Mouse (Mus musculus) liver, embryonic 15.5 days (tissue): ENCODE results near the gene Prkab1. TPM values are rescaled to one million over a fixed set of nuclear protein-coding genes. Genes with fewer than 3 reads are reported as not detected.

Source experiments
- ATAC-seq: fragments of 200-750 bp; cut with Nextera tagmentation; 2 replicates; pipeline ENCODE4 v1.8.0; 2017; ENCODE audit warnings: moderate number of reproducible peaks, mild to moderate bottlenecking, moderate library complexity; ENCODE audit not compliant: insufficient read depth
- H3K27ac ChIP-seq: fragments of 300-500 bp; sonication (generic); replicated peaks from 2 replicates; pipeline ENCODE4 v1.5.1; 2015; ENCODE audit warnings: mild to moderate bottlenecking, inconsistent platforms
- H3K27me3 ChIP-seq: fragments of 300-500 bp; sonication (generic); 2 replicates; pipeline ENCODE4 v1.6.1; 2015; ENCODE audit warnings: mild to moderate bottlenecking, inconsistent platforms
- H3K36me3 ChIP-seq: fragments of 300-500 bp; sonication (generic); replicated peaks from 2 replicates; pipeline ENCODE4 v1.6.1; 2015; ENCODE audit warnings: moderate library complexity, mild to moderate bottlenecking, inconsistent platforms
- H3K4me1 ChIP-seq: fragments of 300-500 bp; sonication (generic); replicated peaks from 2 replicates; pipeline ENCODE4 v1.6.1; 2015; ENCODE audit warnings: inconsistent platforms
- H3K4me2 ChIP-seq: fragments of 300-500 bp; sonication (generic); 2 replicates; pipeline ENCODE4 v1.6.1; 2015; ENCODE audit warnings: moderate library complexity, mild to moderate bottlenecking, inconsistent platforms
- H3K4me3 ChIP-seq: fragments of 300-500 bp; sonication (generic); replicated peaks from 2 replicates; pipeline ENCODE4 v1.5.1; 2015; ENCODE audit warnings: mild to moderate bottlenecking, inconsistent platforms
- H3K9ac ChIP-seq: fragments of 300-500 bp; sonication (generic); 2 replicates; pipeline ENCODE4 v1.6.1; 2015; ENCODE audit warnings: moderate library complexity, mild to moderate bottlenecking, inconsistent platforms
- H3K9me3 ChIP-seq: fragments of 300-500 bp; sonication (generic); replicated peaks from 2 replicates; pipeline ENCODE4 v1.6.1; 2016; ENCODE audit warnings: inconsistent platforms
- WGBS: fragments of 180-500 bp; shearing (Covaris S2); methylation state at CpG from one replicate; pipeline ENCODE4 v1.1.7; 2015; ENCODE audit warnings: mixed read lengths; ENCODE audit not compliant: insufficient replicate concordance; 5-methylcytosine and 5-hydroxymethylcytosine counted together
- polyA plus RNA-seq: library from polyadenylated mRNA; unstranded; fragments of >200 nt; fragmentation: Nextera tagmentation; extraction: Ambion mirVana; gene quantifications from 2 replicates; pipeline ENCODE4 v1.2.1, GENCODE M21; 2015

Prkab1 gene
- polyA plus RNA-seq, 1 experiment from 2014 or later = 89.4 TPM

DNA sequence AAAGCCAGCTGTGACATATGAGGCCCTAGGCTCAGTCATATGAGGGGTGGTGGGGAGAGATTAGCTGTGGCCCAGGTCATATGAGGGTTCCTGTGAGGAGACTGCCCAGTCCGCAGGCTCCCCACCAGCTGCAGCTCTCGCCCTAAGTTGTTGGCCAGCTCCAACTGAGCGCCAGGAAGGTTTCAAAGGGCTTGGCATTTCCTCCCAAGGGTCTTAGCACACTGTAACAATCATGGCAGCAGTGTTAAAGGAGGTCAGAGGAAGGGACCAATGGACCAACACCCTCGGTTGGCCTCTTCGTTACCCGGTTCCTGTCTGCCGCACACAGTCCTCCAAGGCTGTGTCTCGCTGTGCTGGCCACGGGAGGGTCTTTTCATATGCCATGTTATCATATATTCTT is 43.8 kb downstream of the Prkab1 start:
- H3K27me3 ChIP-seq = no peaks in the 10 kb centered on the region
- H3K4me1 ChIP-seq = peaks cover 12% of the 10 kb centered on the region
- 89% methylated on average over 9 of the region's 9 CpGs for WGBS
- no peak overlapping the region for H3K4me2 ChIP-seq
- H3K36me3 ChIP-seq = peaks cover 99% of the 10 kb centered on the region
- no peak overlapping the region for H3K27ac ChIP-seq
- H3K4me3 ChIP-seq = no peak overlapping the region
- ATAC-seq = no peak
- no peaks in the 10 kb centered on the region for H3K9me3 ChIP-seq
- no peak overlapping the region for H3K9ac ChIP-seq

DNA sequence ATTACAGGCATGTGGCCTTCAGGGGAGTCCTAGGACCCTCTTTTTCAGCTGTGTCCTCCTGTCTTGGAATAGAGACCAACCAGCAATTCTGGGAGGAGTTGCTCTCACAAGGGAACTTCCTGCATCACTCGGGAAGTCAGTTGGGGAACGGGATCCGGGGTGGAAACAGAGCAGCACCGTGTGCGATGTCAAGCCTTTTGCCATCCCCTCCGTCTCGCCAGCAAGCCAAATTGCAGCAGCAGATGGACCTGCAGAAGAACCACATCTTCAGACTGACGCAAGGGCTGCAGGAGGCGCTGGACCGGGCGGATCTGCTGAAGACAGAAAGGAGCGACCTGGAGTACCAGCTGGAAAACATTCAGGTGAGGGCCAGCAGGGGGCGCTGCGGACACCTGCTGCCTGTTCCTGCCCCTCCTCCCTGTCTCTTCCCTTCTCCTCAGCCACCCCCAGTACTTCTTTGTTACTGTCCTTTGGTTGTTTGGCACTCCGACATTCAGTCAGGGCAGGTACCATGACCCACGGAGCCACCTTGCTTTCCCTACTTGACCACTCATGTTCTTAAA is 45.1 kb downstream of the Prkab1 start:
- H3K4me1 ChIP-seq = peaks cover 12% of the 10 kb centered on the region
- WGBS = 82% methylated on average over 16 of the region's 16 CpGs

DNA sequence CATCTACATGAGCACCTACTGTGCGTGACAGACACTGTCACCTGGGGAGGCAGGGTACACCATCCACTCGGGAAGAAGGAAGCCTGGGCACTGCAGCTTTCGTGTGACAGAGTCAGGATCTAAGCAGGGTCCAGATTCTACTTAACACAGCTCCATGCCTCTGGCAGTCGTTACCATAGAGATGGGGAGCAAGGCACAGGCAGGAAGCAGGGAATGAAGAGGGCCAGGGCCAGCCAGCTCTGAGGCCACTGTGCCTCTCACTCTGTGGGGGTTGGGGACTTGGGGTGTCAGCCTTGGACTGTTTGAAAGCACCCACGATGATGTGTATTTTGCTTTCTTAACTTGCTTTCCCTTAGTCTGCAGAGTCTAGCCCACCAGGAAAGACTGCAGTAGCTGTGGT is 46.1 kb downstream of the Prkab1 start:
- no peaks in the 10 kb centered on the region for H3K27me3 ChIP-seq
- peaks cover 99% of the 10 kb centered on the region for H3K36me3 ChIP-seq
- no peak for ATAC-seq
- no peaks in the 10 kb centered on the region for H3K9me3 ChIP-seq
- no peak overlapping the region for H3K9ac ChIP-seq
- H3K4me1 ChIP-seq = peaks cover 12% of the 10 kb centered on the region
- H3K27ac ChIP-seq = peak overlapping the region; percentile 66
- no peak overlapping the region for H3K4me3 ChIP-seq
- H3K4me2 ChIP-seq = no peak overlapping the region
- WGBS = 80% methylated on average over 5 of the region's 5 CpGs

More for the DNA sequence above, 45.1 kb downstream of the Prkab1 start:
- no peak for ATAC-seq
- Histone ChIP-seq H3K4me3 (no peak overlapping the region), H3K27ac (no peak overlapping the region), H3K27me3 (no peaks in the 10 kb centered on the region), H3K9me3 (no peaks in the 10 kb centered on the region), H3K4me2 (no peak overlapping the region), H3K36me3 (peaks cover 99% of the 10 kb centered on the region), H3K9ac (no peak overlapping the region)

DNA sequence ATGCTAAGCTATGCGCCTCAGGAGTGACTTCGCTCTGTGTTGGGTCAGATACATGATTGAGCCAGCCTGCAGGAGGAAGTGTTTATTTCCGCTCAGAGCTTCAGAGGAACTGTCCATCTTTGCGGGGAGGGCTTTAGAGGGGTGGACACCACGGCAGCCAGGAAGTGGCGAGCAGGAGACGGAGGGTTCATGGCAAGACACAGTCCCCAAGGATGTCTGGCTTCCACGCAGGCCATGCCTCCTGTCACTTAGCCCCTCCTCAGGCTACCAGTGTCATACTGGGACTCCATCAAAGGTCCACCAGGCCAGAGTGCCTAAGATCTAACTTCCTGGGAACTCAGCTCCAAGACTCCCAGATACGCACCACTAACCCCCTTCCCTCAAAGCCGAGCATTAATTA is 46.6 kb downstream of the Prkab1 start:
- WGBS = 61% methylated on average over 10 of the region's 10 CpGs
- Histone ChIP-seq H3K27ac (peak overlapping the region; percentile 66), H3K4me1 (peaks cover 12% of the 10 kb centered on the region), H3K4me3 (no peak overlapping the region), H3K9ac (no peak overlapping the region), H3K4me2 (0 out of 2 replicates have a peak overlapping the region, but pooled peaks have one; percentile 8), H3K27me3 (no peaks in the 10 kb centered on the region), H3K9me3 (no peaks in the 10 kb centered on the region), H3K36me3 (peaks cover 99% of the 10 kb centered on the region)
- peak; percentile 53 for ATAC-seq

DNA sequence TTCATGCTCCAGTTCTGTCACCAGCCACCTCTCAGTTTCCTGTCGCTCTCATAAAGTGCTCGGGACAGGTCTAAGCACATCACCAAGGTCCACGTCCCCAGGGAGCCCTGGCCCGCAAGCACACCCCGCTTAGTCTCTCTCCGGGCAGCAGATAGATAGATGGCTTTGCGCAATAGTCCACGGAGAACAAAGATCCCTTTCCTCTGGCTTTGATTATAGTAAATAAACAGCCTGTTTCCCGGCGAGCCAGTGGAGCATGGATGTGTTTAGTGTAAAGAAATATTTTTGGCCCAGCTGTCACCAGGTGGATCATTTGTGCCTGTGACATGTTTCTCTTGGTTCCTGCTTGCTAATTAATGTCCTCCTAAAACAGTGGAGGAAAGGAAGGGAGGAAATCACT is 47.0 kb downstream of the Prkab1 start:
- peaks cover 98% of the 10 kb centered on the region for H3K36me3 ChIP-seq
- ATAC-seq = peak; percentile 33; the same call in 1 of the 2 replicates

DNA sequence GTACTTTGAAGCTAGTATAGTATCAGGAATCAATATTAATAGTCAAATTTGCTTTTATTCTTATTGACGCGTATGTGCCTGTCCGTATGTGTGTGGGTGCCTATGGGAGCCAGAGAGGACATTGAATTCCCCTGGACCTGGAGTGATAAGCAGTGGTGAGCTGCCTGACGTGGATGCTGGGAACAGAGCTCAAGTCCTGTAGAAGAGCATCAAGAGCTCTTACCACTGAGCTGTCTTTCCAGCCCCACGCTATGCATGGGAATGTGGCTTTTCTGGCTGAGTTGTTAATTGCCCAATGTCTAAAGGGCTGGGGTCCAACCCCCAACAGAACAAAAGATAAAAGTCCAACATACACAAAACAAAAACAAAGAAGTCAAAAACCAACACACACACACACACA is 47.9 kb downstream of the Prkab1 start:
- peaks cover 98% of the 10 kb centered on the region for H3K36me3 ChIP-seq
- peak overlapping the region; percentile 66; the same call in 1 of the 2 replicates for H3K27ac ChIP-seq
- ATAC-seq = no peak
- H3K4me2 ChIP-seq = no peak overlapping the region
- H3K4me1 ChIP-seq = peaks cover 12% of the 10 kb centered on the region
- H3K27me3 ChIP-seq = no peaks in the 10 kb centered on the region
- WGBS = 89% methylated on average over 5 of the region's 5 CpGs
- no peaks in the 10 kb centered on the region for H3K9me3 ChIP-seq
- no peak overlapping the region for H3K9ac ChIP-seq
- H3K4me3 ChIP-seq = no peak overlapping the region

More for the DNA sequence above, 47.0 kb downstream of the Prkab1 start:
- Histone ChIP-seq H3K27me3 (no peaks in the 10 kb centered on the region), H3K4me2 (peak overlapping the region; percentile 8; the same call in 1 of the 2 replicates), H3K4me1 (peaks cover 12% of the 10 kb centered on the region), H3K9me3 (no peaks in the 10 kb centered on the region), H3K9ac (no peak overlapping the region), H3K27ac (peak overlapping the region; percentile 66), H3K4me3 (no peak overlapping the region)
- 56% methylated on average over 10 of the region's 10 CpGs for WGBS

DNA sequence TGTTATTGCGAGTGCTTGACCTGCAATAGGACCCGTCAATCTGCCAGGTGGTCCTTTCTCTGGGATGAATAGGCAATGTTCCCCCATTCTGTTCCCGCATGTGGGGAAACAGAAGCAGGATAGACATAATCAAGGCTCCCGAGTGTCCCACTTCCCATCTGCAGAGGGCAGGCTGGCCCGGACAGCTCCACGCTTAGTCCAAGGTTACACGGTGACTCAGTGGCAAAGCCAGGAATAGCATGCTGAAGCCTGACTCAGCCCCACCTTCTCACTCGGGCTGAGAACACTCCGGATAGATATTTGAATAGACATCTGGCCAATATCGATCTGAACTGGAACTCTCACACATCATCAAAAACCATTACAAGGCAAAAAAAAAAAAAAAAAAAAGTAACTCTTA is 48.6 kb downstream of the Prkab1 start:
- Histone ChIP-seq H3K9ac (no peak overlapping the region), H3K27me3 (no peaks in the 10 kb centered on the region), H3K4me2 (no peak overlapping the region), H3K9me3 (no peaks in the 10 kb centered on the region), H3K4me1 (peaks cover 12% of the 10 kb centered on the region), H3K27ac (no peak overlapping the region), H3K36me3 (peaks cover 99% of the 10 kb centered on the region), H3K4me3 (no peak overlapping the region)
- WGBS = 91% methylated on average over 10 of the region's 10 CpGs
- ATAC-seq = no peak

DNA sequence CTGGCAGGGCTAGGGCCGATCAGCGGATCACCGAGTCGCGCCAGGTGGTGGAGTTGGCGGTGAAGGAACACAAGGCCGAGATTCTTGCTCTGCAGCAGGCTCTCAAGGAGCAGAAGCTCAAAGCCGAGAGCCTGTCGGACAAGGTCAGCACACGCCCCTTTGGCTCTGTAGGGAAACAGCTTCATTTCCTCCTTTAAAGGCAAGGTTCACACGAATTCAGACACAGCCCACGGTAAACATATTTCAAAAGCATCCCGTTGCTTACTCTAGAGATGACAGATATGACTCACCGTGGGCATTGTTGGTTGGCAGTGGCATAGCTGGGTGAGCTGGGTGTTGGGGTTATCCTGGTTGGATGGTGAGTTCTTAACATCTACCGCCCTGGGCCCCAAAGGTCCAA is 53.1 kb downstream of the Prkab1 start:
- 86% methylated on average over 15 of the region's 15 CpGs for WGBS
- Histone ChIP-seq H3K9me3 (no peaks in the 10 kb centered on the region), H3K4me1 (no peaks in the 10 kb centered on the region), H3K27ac (no peak overlapping the region), H3K4me2 (no peak overlapping the region), H3K4me3 (no peak overlapping the region), H3K36me3 (peaks cover 99% of the 10 kb centered on the region), H3K9ac (no peak overlapping the region), H3K27me3 (no peaks in the 10 kb centered on the region)
- ATAC-seq = no peak

Other genes with a start within 250 kb of the Prkab1 start
- gene Cit, start 179.2 kb downstream of the Prkab1 start, polyA plus RNA-seq = 36.3 and 36.4 TPM in 2 replicates
- not detected in 2 replicates for gene Tmem233, start 58.7 kb upstream of the Prkab1 start, polyA plus RNA-seq